Mouse (Mus musculus) thymus, postnatal 0 days (tissue): ENCODE results near the gene Camta1. TPM values are rescaled to one million over a fixed set of nuclear protein-coding genes. Genes with fewer than 3 reads are reported as not detected.

Experiments used
- DNase-seq: peaks from one replicate; pipeline ENCODE4 v3.0.0-alpha.2; 2015; ENCODE audit warnings: low spot score
- polyA plus RNA-seq: library from polyadenylated mRNA; unstranded; fragments of >200 nt; fragmentation: Nextera tagmentation; extraction: Ambion mirVana; gene quantifications from 2 replicates; pipeline ENCODE4 v1.2.1, GENCODE M21; 2015

Camta1 gene
- polyA plus RNA-seq, 1 experiment from 2014 or later: 122 TPM

DNA sequence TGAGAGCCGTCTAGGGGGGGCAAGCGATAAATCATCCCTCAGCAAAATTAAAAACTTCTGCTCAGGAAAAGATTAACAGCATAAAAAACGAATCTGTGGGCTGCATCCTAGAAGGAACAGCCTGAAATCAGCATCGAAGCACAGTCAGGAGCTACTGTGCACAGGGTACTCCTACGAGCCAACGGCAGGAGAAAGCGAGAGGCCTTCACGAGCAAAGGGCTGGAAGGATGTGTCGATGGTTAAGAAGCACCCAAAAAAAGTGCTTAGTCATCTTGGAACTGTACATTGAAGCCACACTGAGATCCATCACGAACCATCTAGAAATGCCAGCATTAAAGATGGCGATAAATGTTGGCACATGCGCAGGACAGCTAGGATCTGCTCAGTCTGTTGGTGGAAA, 171.6 kb downstream of the Camta1 start:
- DNase-seq: no peak

DNA sequence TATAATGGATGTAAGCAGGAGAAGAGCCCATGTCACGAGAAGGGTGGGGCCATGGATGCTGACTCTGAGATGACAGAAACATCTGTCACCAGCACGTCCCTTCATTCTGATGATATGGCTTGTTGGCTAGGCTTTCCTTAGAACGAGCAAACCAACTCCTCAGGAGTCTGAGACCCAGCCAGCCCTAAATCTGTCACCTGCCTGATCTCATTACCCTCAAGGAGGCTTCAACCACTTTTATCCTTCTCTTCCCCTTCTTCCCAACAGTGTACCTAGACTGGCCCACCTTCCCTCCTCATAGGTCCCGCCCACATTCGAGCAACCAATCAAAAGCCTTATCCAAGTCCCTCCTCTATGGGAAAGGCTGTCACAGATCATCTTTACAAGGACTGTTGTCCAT, 173.5 kb downstream of the Camta1 start:
- DNase-seq: no peak

- no peak for DNase-seq
Observed at GRCm38 (mm10) chr4:151684596-151684995, 177.1 kb downstream of the Camta1 start.

- no peak for DNase-seq
Observed at GRCm38 (mm10) chr4:151682831-151683488, 178.7 kb downstream of the Camta1 start.

GRCm38 (mm10) chr4:151672452-151672851, 189.2 kb downstream of the Camta1 start:
- no peak for DNase-seq

DNA sequence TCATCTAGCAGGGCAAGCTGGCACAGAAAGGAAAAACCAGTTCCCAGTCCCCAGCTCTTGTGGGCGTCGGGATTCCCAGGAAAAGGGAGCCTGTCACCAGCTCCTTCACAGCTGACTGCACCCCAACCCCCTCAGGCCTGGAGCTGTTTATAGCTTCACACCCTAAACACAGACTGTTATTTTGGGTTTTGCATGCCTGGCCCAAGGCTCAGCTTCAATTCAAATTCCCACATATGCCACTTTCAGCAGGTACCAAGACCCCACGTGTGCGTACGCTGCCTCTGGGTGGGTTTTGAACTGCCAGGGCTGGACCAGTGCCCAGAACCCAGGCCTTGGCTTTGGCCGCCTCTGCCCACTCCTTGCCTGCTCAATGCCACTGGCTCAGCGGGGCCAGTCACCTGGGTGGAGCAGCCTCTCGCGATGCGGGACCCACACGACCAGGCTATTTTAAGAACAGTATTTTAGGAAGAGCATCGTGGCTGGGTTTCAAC, 195.2 kb downstream of the Camta1 start:
- DNase-seq: no peak

- DNase-seq: no peak
Observed at GRCm38 (mm10) chr4:151661486-151661885, 200.2 kb downstream of the Camta1 start.

DNA sequence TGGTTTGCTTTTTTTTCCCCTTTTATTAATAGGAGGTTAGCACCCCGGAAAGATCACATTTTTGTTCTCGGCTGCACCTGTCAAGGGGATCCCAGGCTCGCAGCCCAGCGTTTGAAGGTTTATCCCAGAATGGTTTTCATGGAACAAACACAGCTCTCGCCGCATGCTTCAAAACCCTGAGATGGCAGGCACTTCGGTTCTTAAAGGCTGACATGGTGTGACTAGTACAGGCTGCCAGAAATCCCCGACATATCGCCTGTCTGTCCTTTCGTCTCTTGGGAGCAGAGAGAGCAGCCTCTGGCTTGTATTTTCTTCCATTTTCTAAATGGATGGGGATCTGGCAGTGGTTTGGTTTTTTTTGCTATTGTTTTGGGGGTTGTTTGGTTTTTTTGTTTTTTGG, 205.2 kb downstream of the Camta1 start:
- DNase-seq: no peak

GRCm38 (mm10) chr4:151655637-151656385, 205.9 kb downstream of the Camta1 start:
- no peak for DNase-seq

- DNase-seq: no peak
Observed at GRCm38 (mm10) chr4:151655227-151655626, 206.4 kb downstream of the Camta1 start.

DNA sequence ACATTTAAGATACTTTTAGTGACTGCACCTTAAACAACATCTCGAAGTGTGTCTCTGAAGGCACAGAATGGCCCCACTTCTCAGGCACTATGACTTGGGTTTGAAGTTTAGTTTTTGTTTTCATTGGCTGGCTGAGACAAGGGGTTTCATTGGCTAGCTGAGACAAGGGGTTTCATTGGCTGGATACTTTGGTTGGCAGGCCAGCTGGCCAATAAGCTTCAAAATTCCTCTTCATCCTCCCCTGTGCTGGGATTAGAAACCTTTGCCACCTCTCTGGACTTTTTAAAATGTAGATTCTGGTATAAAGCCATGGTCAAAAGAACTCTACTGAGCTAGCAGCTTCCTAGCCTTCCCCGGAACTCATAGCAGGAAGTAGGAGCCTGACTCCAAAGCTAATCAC, 219.3 kb downstream of the Camta1 start:
- DNase-seq: no peak

DNA sequence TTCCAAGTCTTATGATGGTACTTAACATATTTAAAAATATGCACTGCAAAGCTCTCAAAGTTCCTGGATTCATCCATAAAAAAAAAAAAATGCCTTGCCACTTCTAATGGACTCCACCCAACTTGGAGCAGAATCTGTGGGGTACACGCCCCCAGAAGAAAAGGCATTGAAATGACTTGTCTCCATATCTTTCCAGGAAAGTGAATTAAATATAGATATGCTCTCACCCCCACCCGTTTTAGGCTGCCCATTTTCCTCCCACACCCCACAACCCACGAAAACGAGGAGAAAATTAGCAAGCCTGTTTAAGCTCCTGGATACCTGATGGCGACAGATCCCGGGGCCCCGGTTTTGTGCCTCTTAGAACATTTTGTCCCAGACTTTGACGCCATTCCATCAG, 220.7 kb downstream of the Camta1 start:
- no peak for DNase-seq

DNA sequence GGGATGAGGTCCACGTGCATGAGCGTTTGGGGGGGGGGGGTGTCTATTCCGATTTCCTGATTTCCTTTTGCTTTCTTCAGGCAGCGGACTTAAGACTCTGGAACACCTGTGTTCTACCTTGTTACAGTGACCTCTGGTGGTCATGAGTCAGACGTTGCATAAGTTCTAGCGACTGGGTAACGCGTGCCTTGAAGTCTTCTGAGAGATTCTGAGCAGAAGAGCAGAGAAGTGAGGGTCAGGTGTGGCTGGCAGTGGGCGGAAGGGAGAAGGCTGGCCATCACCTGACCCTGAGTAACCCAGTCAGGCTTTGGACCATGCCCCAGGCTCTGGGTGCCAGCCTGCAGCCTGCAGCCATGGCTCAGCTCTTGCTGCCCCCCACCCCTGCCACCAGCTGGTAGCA, 222.7 kb downstream of the Camta1 start:
- DNase-seq: peak; percentile 6

DNA sequence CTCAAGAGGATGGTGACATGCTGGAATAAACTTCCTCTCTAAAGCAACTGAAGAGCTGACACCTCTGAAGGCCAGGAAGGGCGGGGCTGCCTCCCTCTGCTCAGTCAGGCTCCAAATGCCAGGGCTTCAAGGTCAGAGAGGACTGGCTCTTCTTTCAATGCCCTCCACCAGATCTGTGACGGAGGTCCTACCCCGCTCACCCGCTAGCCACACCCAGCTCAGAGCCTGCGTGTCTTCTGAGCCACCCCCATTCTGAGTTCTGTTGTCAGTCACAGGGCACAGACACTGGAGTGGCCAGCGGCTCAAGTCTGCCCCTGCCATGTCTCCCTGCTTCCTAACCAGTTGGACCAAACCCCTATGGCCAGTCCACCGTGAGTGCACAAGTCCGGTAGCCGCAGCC, 224.3 kb downstream of the Camta1 start:
- no peak for DNase-seq

- no peak for DNase-seq
Observed at GRCm38 (mm10) chr4:151634771-151635170, 226.9 kb downstream of the Camta1 start.

DNA sequence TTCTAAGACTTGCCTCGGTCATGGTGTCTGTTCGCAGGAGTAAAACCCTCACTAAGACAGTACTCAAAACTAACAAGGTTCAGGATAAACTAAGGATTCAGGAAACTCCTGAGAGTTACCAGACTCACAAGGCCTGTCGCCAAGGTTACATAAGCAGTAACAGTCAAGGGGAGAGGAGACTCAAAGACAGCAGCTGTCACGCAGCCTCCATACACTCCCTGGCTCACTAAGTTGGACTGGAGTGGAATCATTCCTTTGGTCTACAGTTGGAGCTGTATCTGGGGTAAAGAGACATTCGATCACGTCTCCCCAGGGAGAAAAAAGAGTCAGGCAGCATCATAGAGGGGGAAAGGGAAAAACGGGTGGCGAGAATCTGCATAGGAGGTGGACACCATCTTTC, 227.9 kb downstream of the Camta1 start:
- no peak for DNase-seq

DNA sequence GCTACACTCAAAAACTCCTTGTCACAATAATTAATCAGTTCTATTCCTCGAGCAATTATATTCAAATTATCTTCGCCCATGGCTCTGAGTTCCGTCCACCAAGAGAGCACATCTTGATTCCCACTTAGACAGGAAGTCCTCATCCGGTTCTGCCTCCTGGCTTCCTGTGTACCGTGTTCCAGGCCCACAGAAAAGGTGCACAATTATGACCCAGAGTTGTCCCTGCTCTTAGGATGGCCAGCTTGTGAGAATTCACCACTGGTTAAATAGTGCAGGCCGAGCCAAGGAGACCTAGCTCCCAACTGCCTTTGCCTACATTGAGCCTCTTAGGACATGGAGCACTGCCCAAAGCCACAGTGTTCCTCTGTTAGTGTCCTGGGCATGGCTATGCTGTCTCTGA, 229.4 kb downstream of the Camta1 start:
- no peak for DNase-seq

GRCm38 (mm10) chr4:151630664-151631063, 231.0 kb downstream of the Camta1 start:
- DNase-seq: no peak

GRCm38 (mm10) chr4:151630231-151630630, 231.4 kb downstream of the Camta1 start:
- no peak for DNase-seq

- no peak for DNase-seq
Observed at GRCm38 (mm10) chr4:151619541-151620016, 242.1 kb downstream of the Camta1 start.

DNA sequence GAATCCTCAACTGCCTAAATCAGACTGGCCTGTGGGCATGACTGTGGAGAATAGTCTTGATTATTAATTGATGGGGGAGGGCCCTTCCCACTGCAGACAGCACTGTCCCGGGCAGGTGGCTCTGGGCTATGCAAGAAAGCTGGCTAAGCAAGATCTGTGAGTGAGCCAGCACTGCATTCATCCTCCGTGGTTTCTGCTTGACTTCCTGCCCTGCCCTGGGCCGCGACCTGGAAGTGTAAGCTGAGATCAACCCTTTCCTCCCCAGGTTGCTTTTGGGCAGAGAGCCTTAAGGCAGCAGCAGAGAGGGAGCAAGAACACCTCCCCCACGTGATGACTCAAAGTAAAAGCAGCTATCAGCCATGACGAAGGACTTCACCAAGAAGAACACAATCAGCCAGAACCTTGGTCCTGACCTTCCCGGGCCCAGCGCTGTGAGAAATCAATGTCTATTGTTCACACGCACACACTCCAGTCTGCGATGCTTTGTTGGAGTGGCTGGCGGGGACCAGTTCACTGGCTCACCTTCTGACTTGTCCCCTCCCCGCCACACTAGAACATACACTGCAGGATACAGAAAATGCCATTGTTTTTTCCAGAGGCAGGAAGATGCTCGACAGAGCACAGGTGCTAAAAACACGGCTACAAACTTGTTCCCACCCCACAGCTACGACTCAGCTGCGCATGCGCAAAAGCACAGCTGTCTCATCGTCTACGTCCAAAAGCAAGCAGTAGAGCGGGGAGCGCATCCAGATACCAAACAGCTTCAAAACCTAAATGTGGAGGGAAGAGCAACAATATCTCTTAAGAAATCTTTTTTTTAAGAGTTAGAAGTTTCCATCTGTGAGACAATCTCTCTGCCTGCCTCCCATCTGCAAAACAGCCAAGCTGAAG, 243.0 kb downstream of the Camta1 start:
- no peak for DNase-seq

GRCm38 (mm10) chr4:151611621-151612020, 250.1 kb downstream of the Camta1 start:
- DNase-seq: no peak
